8 mouse cellular contexts compared by ENCODE assay signal in genomic region chr4:97773110-97773593, GRCm38 (mm10). TPM values are rescaled to one million over a fixed set of nuclear protein-coding genes. Genes with fewer than 3 reads are reported as not detected.
DNase-seq lines count a peak whose midpoint lies in the region; ATAC-seq and TF ChIP-seq lines count a peak whose summit lies in the region.

No protein-coding gene starts in this region.

- ATAC-seq in hindbrain, embryonic 11.5 days (ENCODE audit: low FRiP score): peak; percentile 76
- peak; percentile 48 for ATAC-seq in lung, postnatal 0 days

- H3K4me2 ChIP-seq in hindbrain, embryonic 11.5 days (replicated peaks; ENCODE audit: low read depth, low read length): peak overlapping the region; percentile 57
- H3K4me2 ChIP-seq in lung, postnatal 0 days (replicated peaks; ENCODE audit: low read depth, low read length): peak overlapping the region; percentile 61

- H3K27ac ChIP-seq in hindbrain, embryonic 11.5 days (ENCODE audit: low read depth, low read length): peak overlapping the region; percentile 79
- H3K27ac ChIP-seq in lung, postnatal 0 days (ENCODE audit: low read length): peak overlapping the region; percentile 95

- no peak overlapping the region for H3K9ac ChIP-seq in hindbrain, embryonic 11.5 days (ENCODE audit: low read depth, low read length)
- peak overlapping the region; percentile 39; the same call in 1 of the 2 replicates for H3K9ac ChIP-seq in lung, postnatal 0 days (replicated peaks; ENCODE audit: low read depth)

- no peaks in the 10 kb centered on the region; the same call in 1 of the 2 replicates for H3K4me1 ChIP-seq in hindbrain, embryonic 11.5 days (replicated peaks; ENCODE audit: control insufficient read depth, insufficient read depth, low read length)
- no peaks in the 10 kb centered on the region; the same call in 1 of the 2 replicates for H3K4me1 ChIP-seq in lung, postnatal 0 days (ENCODE audit: insufficient read depth, low read depth, low read length)

- peak; percentile 99 for DNase-seq in R1 (ENCODE audit: low read depth, low spot score)
- DNase-seq in cerebellum, postnatal 10 days: peak; percentile 97 to 98
- peak; percentile 96 to 99 for DNase-seq in frontal cortex, adult 2 months (ENCODE audit: extremely low spot score in 1 of 2, low spot score in 1 of 2)
- DNase-seq in hindbrain, embryonic 11.5 days (ENCODE audit: low spot score): peak; percentile 94
- peak; percentile 98 for DNase-seq in layer of hippocampus, adult 9-11 months
- peak; percentile 97 for DNase-seq in lung, postnatal 0 days (ENCODE audit: low spot score)
- peak; percentile 69 for DNase-seq in ovary, postnatal 10 days (ENCODE audit: low spot score)
- DNase-seq in thymus, postnatal 0 days (ENCODE audit: low spot score): peak; percentile 95

- H3K9me3 ChIP-seq in hindbrain, embryonic 11.5 days (ENCODE audit: control insufficient read depth, low read length): no peaks in the 10 kb centered on the region
- H3K9me3 ChIP-seq in lung, postnatal 0 days (ENCODE audit: low read length): no peaks in the 10 kb centered on the region

- TF ChIP-seq EP300 in lung, postnatal 0 days (IDR thresholded peaks at IDR 0.05): peak; percentile 35

- no peak for TF ChIP-seq CTCF in lung, postnatal 0 days (IDR thresholded peaks at IDR 0.05)

- H3K27me3 ChIP-seq in hindbrain, embryonic 11.5 days (ENCODE audit: control insufficient read depth, insufficient read depth, low read length): peaks cover 10% of the 10 kb centered on the region; the same call in 1 of the 2 replicates
- no peaks in the 10 kb centered on the region for H3K27me3 ChIP-seq in lung, postnatal 0 days (replicated peaks; ENCODE audit: insufficient read depth, low read length)

- H3K36me3 ChIP-seq in hindbrain, embryonic 11.5 days (ENCODE audit: control insufficient read depth, insufficient read depth, low read length): no peaks in the 10 kb centered on the region
- H3K36me3 ChIP-seq in lung, postnatal 0 days (ENCODE audit: insufficient read depth, low read length): no peaks in the 10 kb centered on the region

- peak overlapping the region; percentile 37 for H3K4me3 ChIP-seq in hindbrain, embryonic 11.5 days (ENCODE audit: low read depth, low read length)
- H3K4me3 ChIP-seq in lung, postnatal 0 days (ENCODE audit: low read depth, low read length): peak overlapping the region; percentile 52

- WGBS in hindbrain, embryonic 11.5 days: 0% methylated on average over 14 of the region's 14 CpGs
- under 1% methylated on average over 14 of the region's 14 CpGs for WGBS in lung, postnatal 0 days

RNA-seq across cellular contexts. Expression of gene Nfia, which starts 0.6 kb away (rescaled TPM):
- 20.4 and 24.3 TPM in 2 replicates for polyA plus RNA-seq in frontal cortex, adult 2 months (2012; rRNA removed)
- 29.8 and 45.6 TPM in 2 replicates for polyA plus RNA-seq in hindbrain, embryonic 11.5 days (2014; fragmentation: Nextera tagmentation; extraction: Ambion mirVana)
- 40.5 and 45.4 TPM in 2 replicates for polyA plus RNA-seq in lung, postnatal 0 days (2015; fragmentation: Nextera tagmentation; extraction: Ambion mirVana)
- polyA plus RNA-seq in thymus, postnatal 0 days (2015; fragmentation: Nextera tagmentation; extraction: Ambion mirVana): 16.5 and 18.7 TPM in 2 replicates

RNA-seq across cellular contexts. Expression of gene E130114P18Rik, which starts 4.7 kb away (rescaled TPM):
- polyA plus RNA-seq in frontal cortex, adult 2 months (2012; rRNA removed): 14.7 and 22.6 TPM in 2 replicates
- polyA plus RNA-seq in hindbrain, embryonic 11.5 days (2014; fragmentation: Nextera tagmentation; extraction: Ambion mirVana): 28.5 and 36.5 TPM in 2 replicates
- polyA plus RNA-seq in lung, postnatal 0 days (2015; fragmentation: Nextera tagmentation; extraction: Ambion mirVana): 0.36 and 0.76 TPM in 2 replicates
- 0.54 and 0.79 TPM in 2 replicates for polyA plus RNA-seq in thymus, postnatal 0 days (2015; fragmentation: Nextera tagmentation; extraction: Ambion mirVana)

Comparison
In these comparisons a context has a peak if more than half of its experiments do, and no peak if none do; other contexts are left out.
1. Peak in every context shown above with its lines: DNase-seq, ATAC-seq, H3K4me3 ChIP-seq and H3K27ac ChIP-seq.